Mouse (Mus musculus) kidney, adult 2 months (tissue): ENCODE measurements at regions not wholly inside any gene's neighbourhood (a gene's known extent, or its start where the extent isn't known, plus 50 kb on each side); places are given as distances from the start of the nearest gene placed in this dataset.

Experiments
- CTCF ChIP-seq: fragments of 200-500 bp; conservative IDR thresholded peaks from 2 replicates; pipeline ENCODE4 v1.5.1; 2011; ENCODE audit warnings: low read depth, mild to moderate bottlenecking, control low read depth, low read length, moderate library complexity, mixed read lengths; ENCODE audit not compliant: insufficient read depth, insufficient read length
- POLR2A ChIP-seq: fragments of 200-500 bp; IDR thresholded peaks from one replicate; pipeline ENCODE4 v1.6.1; 2011; ENCODE audit warnings: low read depth, low read length, control low read depth

GRCm38 (mm10) chr14:97586962-97587361 is 582.6 kb downstream of the Dach1 start:
- no peak; the same call in 1 of the 2 replicates for TF ChIP-seq CTCF
- no peak for TF ChIP-seq POLR2A
